Mouse (Mus musculus) heart, postnatal 4 days (tissue): ENCODE measurements around the gene Hfe2. TPM values are rescaled to one million over a fixed set of nuclear protein-coding genes. Genes with fewer than 3 reads are reported as not detected.
A peak's percentile ranks its signal among the peaks of the same experiment; 100 is the strongest.

Experiments
- DNase-seq: peaks from one replicate; pipeline ENCODE4 v3.0.0; 2021
- total RNA-seq, 2 experiments: library from RNA; stranded (reverse); gene quantifications; 2 replicates each; pipeline ENCODE4 v1.2.3; 2021

Gene Hfe2
- total RNA-seq, 2 experiments from 2014 or later = 95.6 to 97.0 TPM

GRCm38 (mm10) chr3:96558668-96559196, 33.8 kb downstream of the Hfe2 start:
- DNase-seq = peak; percentile 15

- no peak for DNase-seq
These were observed 34.5 kb downstream of the Hfe2 start for GRCm38 (mm10) chr3:96559398-96559910.

- DNase-seq = peak; percentile 48
These were observed 35.2 kb downstream of the Hfe2 start for GRCm38 (mm10) chr3:96559911-96560850.

GRCm38 (mm10) chr3:96560881-96561668, 36.1 kb downstream of the Hfe2 start:
- DNase-seq = peak; percentile 34

- peak; percentile 62 for DNase-seq
These were observed 37.1 kb downstream of the Hfe2 start for GRCm38 (mm10) chr3:96561946-96562681.

GRCm38 (mm10) chr3:96563267-96563666, 38.3 kb downstream of the Hfe2 start:
- DNase-seq = no peak

- no peak for DNase-seq
These were observed 39.1 kb downstream of the Hfe2 start for GRCm38 (mm10) chr3:96563911-96564632.

- no peak for DNase-seq
These were observed 39.7 kb downstream of the Hfe2 start for GRCm38 (mm10) chr3:96564633-96565032.

- DNase-seq = no peak
These were observed 40.1 kb downstream of the Hfe2 start for GRCm38 (mm10) chr3:96565105-96565504.

- DNase-seq = no peak
These were observed 41.9 kb downstream of the Hfe2 start for GRCm38 (mm10) chr3:96566661-96567450.

GRCm38 (mm10) chr3:96568605-96569004, 43.6 kb downstream of the Hfe2 start:
- peak; percentile 19 for DNase-seq

- peak; percentile 64 for DNase-seq
These were observed 44.5 kb downstream of the Hfe2 start for GRCm38 (mm10) chr3:96569506-96569905.

GRCm38 (mm10) chr3:96569966-96570605, 45.1 kb downstream of the Hfe2 start:
- peak; percentile 25 for DNase-seq

GRCm38 (mm10) chr3:96570643-96571042, 45.7 kb downstream of the Hfe2 start:
- DNase-seq = no peak

GRCm38 (mm10) chr3:96571336-96571735, 46.4 kb downstream of the Hfe2 start:
- DNase-seq = no peak

- DNase-seq = peak; percentile 79
These were observed 47.1 kb downstream of the Hfe2 start for GRCm38 (mm10) chr3:96571896-96572698.

GRCm38 (mm10) chr3:96573611-96574511, 48.9 kb downstream of the Hfe2 start:
- peak; percentile 55 for DNase-seq
